Mouse (Mus musculus): ENCODE data around the gene Emc9. TPM values are rescaled to one million over a fixed set of nuclear protein-coding genes. Genes with fewer than 3 reads are reported as not detected.
A peak's percentile ranks its signal among the peaks of the same experiment; 100 is the strongest.

Gene Emc9
- polyA plus RNA-seq, 1 experiment = 23.0 TPM

DNA sequence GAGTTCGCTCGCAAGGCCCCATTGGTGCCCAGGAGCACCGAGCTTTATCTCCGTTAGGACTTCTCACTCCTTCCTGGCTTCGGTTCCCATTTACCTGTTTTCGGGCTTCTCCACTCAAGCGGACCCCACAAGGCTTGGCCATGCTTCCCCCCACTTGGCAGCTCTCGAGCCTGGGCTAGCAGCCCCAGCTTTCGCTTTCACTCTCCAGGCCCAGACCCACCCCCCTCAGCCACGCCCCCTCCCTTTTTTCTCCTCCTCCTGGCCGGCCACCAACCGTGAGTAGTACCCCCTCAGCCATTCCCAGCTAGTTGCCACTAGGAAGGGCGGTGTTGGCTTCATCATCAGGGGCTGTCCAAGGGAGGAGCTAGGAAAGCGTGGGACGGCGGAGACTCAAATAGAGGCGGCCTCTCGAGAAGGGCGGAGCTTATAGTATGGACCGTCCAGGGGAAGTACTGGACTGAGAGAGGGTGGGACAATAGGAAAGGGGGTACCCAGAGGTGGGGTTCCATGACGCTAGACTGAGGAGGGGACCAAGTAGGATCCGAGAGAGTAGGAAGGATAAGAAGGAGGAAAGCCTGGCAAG is 5.7 kb upstream of the Emc9 start, which contains the start of gene Psme2:
Psme2 (minus strand) TSS at position 366 of the 583 bp plus-strand sequence.
- Histone ChIP-seq H3K36me3 (ENCODE audit: control insufficient read depth, insufficient read depth, low read length) (peaks cover 35% of the 10 kb centered on the region), H3K4me3 (ENCODE audit: low read depth, low read length) (peak within 1 kb of the TSS; percentile 86), H3K27ac (ENCODE audit: insufficient read depth, low read depth, low read length) (peak within 1 kb of the TSS; percentile 99), H3K27me3 (ENCODE audit: control insufficient read depth, insufficient read depth, low read length) (no peaks in the 10 kb centered on the region), H3K4me1 (ENCODE audit: control insufficient read depth, insufficient read depth, insufficient read length, low read length) (peaks cover 7% of the 10 kb centered on the region)
- WGBS = under 1% methylated on average over 22 of the region's 22 CpGs
- peak; percentile 52; the same call in 1 of the 2 replicates for TF ChIP-seq POLR2A (IDR thresholded peaks at IDR 0.05; ENCODE audit: low read depth, low read length)
- TF ChIP-seq CTCF (IDR thresholded peaks at IDR 0.05; ENCODE audit: extremely low read depth, insufficient read length, insufficient replicate concordance, low read depth, low read length) = no peak

DNA sequence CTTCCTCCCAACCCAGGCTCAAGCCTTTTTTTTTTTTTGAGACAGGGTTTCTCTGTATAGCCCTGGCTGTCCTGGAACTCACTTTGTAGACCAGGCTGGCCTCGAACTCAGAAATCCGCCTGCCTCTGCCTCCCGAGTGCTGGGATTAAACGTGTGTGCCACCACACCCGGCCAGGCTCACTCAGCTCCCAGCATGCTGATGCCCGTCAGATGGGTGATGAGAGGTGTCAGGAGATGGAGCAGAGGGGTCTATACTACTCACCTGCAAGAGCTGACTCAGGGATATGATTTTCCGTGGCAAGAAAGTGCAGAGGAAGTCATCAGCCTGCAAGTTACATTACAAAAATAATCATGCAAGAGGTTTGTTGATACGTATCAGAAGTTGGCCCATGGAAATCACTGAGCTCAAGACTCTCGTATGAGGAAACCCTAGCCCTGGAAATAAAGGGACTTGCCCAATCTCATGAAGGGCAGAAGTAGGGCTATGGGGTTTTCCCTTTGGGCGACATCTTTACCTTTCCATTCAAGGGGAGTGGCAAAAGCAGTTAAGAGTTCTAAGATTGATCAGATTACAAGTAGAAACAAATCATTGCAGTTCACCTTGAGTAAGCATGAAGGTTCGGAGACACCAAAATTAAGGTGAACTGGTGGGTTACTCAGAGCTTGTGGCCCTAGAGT is 4.8 kb upstream of the Emc9 start:
- H3K27me3 ChIP-seq (ENCODE audit: control insufficient read depth, insufficient read depth, low read length) = no peaks in the 10 kb centered on the region
- peak overlapping the region; percentile 90 for H3K27ac ChIP-seq (ENCODE audit: insufficient read depth, low read depth, low read length)
- peak overlapping the region; percentile 86 for H3K4me3 ChIP-seq (ENCODE audit: low read depth, low read length)
- no peak for TF ChIP-seq CTCF (IDR thresholded peaks at IDR 0.05; ENCODE audit: extremely low read depth, insufficient read length, insufficient replicate concordance, low read depth, low read length)
- peaks cover 25% of the 10 kb centered on the region for H3K36me3 ChIP-seq (ENCODE audit: control insufficient read depth, insufficient read depth, low read length)
- peaks cover 7% of the 10 kb centered on the region for H3K4me1 ChIP-seq (ENCODE audit: control insufficient read depth, insufficient read depth, insufficient read length, low read length)
- WGBS = 39% methylated on average over 11 of the region's 11 CpGs

DNA sequence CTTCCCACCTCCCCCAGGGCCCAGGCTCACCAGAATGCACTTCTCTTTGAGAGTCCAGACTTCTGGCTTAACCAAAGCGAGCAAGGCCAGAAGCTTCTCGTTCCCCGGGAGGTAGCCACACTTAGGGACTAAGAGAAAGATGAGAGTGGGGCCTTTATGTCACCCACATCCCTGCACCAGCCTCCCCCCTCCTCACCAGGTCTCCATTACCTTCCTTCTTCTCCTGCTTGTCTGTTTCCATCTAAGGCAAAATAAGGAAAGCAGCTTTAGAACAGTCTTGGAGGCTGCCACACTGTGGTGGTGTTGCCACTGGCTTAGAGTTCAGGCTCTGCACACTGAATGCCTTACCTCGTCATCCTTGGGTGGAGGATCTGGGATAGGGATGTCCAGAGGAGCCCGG is 4.2 kb upstream of the Emc9 start:
- H3K36me3 ChIP-seq (ENCODE audit: control insufficient read depth, insufficient read depth, low read length) = peaks cover 21% of the 10 kb centered on the region
- H3K4me3 ChIP-seq (ENCODE audit: low read depth, low read length) = peak overlapping the region; percentile 48
- no peaks in the 10 kb centered on the region for H3K27me3 ChIP-seq (ENCODE audit: control insufficient read depth, insufficient read depth, low read length)
- peaks cover 6% of the 10 kb centered on the region for H3K4me1 ChIP-seq (ENCODE audit: control insufficient read depth, insufficient read depth, insufficient read length, low read length)
- 90% methylated on average over 5 of the region's 5 CpGs for WGBS
- H3K27ac ChIP-seq (ENCODE audit: insufficient read depth, low read depth, low read length) = no peak overlapping the region
- TF ChIP-seq POLR2A (IDR thresholded peaks at IDR 0.05; ENCODE audit: low read depth, low read length) = no peak
- TF ChIP-seq CTCF (IDR thresholded peaks at IDR 0.05; ENCODE audit: extremely low read depth, insufficient read length, insufficient replicate concordance, low read depth, low read length) = no peak

DNA sequence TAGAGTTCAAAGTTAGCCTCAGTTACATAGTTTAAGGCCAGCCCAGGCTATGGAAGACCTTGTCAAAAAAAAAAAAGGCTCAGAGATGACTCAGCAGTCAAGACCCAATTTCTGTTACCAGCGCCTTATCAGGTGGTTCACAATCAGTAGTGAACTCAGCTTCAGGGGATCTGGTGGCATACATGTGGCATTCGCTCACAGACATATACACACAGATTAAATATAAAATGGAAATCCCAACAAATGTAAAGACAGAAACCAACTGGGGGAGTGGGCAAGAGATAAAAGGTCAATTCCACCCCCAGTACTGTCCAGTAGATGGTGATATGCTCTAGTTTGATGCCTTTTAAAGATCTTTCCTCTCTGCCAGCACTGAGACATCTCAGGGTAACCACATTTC is 1.0 kb upstream of the Emc9 start:
- H3K27me3 ChIP-seq (ENCODE audit: control insufficient read depth, insufficient read depth, low read length) = no peaks in the 10 kb centered on the region
- peak overlapping the region; percentile 93 for H3K27ac ChIP-seq (ENCODE audit: insufficient read depth, low read depth, low read length)
- no peak overlapping the region for H3K4me3 ChIP-seq (ENCODE audit: low read depth, low read length)
- WGBS = 47% methylated on average over 2 of the region's 2 CpGs
- TF ChIP-seq POLR2A (IDR thresholded peaks at IDR 0.05; ENCODE audit: low read depth, low read length) = no peak
- no peak for TF ChIP-seq CTCF (IDR thresholded peaks at IDR 0.05; ENCODE audit: extremely low read depth, insufficient read length, insufficient replicate concordance, low read depth, low read length)
- peaks cover 3% of the 10 kb centered on the region; the same call in 1 of the 2 replicates for H3K4me1 ChIP-seq (ENCODE audit: control insufficient read depth, insufficient read depth, insufficient read length, low read length)
- peaks cover 29% of the 10 kb centered on the region for H3K36me3 ChIP-seq (ENCODE audit: control insufficient read depth, insufficient read depth, low read length)

DNA sequence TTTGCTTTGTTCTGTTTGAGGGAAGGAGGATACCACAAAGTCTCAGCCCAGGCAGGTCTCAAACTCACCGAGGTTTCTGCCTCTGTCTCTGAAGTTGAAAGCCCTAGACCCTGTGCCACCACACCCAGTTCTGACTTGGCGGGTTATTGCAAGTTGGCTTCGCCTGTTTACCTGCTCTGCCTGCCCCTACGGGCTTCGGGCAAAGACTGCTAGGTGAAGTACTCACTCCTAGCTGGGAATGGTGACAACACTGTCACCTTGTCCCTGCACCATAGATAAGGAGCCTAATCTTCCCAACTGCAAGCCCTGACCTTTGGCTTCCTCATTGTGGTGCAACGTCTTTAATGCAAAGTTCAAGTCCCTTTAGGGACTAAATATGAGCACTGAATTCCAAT is 461 bp upstream of the Emc9 start:
- H3K36me3 ChIP-seq (ENCODE audit: control insufficient read depth, insufficient read depth, low read length) = peaks cover 35% of the 10 kb centered on the region
- peak overlapping the region; percentile 93 for H3K27ac ChIP-seq (ENCODE audit: insufficient read depth, low read depth, low read length)
- H3K27me3 ChIP-seq (ENCODE audit: control insufficient read depth, insufficient read depth, low read length) = no peaks in the 10 kb centered on the region
- peaks cover 3% of the 10 kb centered on the region; the same call in 1 of the 2 replicates for H3K4me1 ChIP-seq (ENCODE audit: control insufficient read depth, insufficient read depth, insufficient read length, low read length)
- WGBS = 19% methylated on average over 6 of the region's 6 CpGs
- TF ChIP-seq CTCF (IDR thresholded peaks at IDR 0.05; ENCODE audit: extremely low read depth, insufficient read length, insufficient replicate concordance, low read depth, low read length) (no peak), POLR2A (IDR thresholded peaks at IDR 0.05; ENCODE audit: low read depth, low read length) (peak; percentile 29; the same call in 1 of the 2 replicates)
- peak overlapping the region; percentile 26; the same call in 1 of the 2 replicates for H3K4me3 ChIP-seq (ENCODE audit: low read depth, low read length)

DNA sequence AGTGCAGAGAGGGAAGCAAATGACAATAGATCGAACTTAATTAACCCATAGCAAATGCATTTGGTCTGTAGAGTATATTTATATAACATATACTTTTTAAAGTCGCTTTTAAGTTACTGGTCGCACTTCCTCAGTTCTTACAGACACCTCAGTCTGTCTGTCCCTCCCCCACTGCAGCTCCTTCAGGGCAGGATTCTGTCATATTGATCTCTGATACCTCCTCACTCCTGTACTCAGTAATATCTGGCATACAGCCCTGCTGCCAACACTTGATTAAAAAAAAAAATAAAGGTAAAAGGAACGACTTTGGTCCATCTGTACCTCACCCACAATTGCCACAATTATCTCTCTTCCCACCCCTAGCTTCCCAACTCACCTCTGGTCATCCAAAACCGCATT is 800 bp downstream of the Emc9 start:
- Histone ChIP-seq H3K4me3 (ENCODE audit: low read depth, low read length) (peak overlapping the region; percentile 70), H3K4me1 (ENCODE audit: control insufficient read depth, insufficient read depth, insufficient read length, low read length) (peaks cover under 1% of the 10 kb centered on the region; the same call in 1 of the 2 replicates), H3K36me3 (ENCODE audit: control insufficient read depth, insufficient read depth, low read length) (peaks cover 46% of the 10 kb centered on the region), H3K27me3 (ENCODE audit: control insufficient read depth, insufficient read depth, low read length) (no peaks in the 10 kb centered on the region), H3K27ac (ENCODE audit: insufficient read depth, low read depth, low read length) (no peak overlapping the region)
- WGBS = 37% methylated on average over 5 of the region's 5 CpGs
- no peak for TF ChIP-seq POLR2A (IDR thresholded peaks at IDR 0.05; ENCODE audit: low read depth, low read length)
- no peak for TF ChIP-seq CTCF (IDR thresholded peaks at IDR 0.05; ENCODE audit: extremely low read depth, insufficient read length, insufficient replicate concordance, low read depth, low read length)

DNA sequence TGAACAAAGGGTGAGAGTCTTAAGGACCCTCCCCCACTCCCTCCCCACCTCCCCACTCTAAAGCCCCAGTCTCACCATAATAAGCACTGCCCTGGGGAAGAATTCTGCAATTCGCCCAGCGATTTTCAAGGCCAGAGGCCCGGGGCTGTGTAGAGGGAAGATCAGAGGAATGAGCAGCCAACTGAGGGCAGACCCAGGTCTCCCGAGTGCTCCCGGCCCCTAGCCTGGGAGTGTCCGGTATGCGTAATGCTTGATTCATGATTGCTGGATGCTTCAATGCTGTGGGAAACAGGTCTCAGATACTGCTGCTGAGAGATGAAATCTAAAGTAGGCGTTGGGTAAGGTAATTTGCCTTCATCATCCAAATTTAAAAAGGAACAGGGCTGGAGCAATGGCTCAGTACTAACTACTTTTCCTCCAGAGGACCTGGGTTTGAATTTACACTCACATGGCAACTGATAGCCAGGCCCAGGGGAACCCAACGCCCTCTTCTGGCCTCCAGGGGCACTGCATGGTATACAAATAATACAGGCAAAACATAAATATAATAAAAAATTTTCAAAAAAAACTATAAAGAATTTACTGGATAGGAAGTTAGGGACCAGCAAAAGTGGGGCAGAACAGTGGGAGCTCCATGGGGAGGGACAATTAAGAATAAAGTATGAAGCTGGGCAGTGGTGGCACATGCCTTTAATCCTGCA is 3.0 kb downstream of the Emc9 start:
- 66% methylated on average over 9 of the region's 9 CpGs for WGBS

More for the DNA sequence above, 3.0 kb downstream of the Emc9 start:
- peaks cover 32% of the 10 kb centered on the region for H3K36me3 ChIP-seq (ENCODE audit: control insufficient read depth, insufficient read depth, low read length)
- H3K27me3 ChIP-seq (ENCODE audit: control insufficient read depth, insufficient read depth, low read length) = no peaks in the 10 kb centered on the region
- no peak overlapping the region for H3K4me3 ChIP-seq (ENCODE audit: low read depth, low read length)
- no peak overlapping the region for H3K27ac ChIP-seq (ENCODE audit: insufficient read depth, low read depth, low read length)
- no peaks in the 10 kb centered on the region; the same call in 1 of the 2 replicates for H3K4me1 ChIP-seq (ENCODE audit: control insufficient read depth, insufficient read depth, insufficient read length, low read length)
- TF ChIP-seq CTCF (IDR thresholded peaks at IDR 0.05; ENCODE audit: extremely low read depth, insufficient read length, insufficient replicate concordance, low read depth, low read length) (peak; percentile 72; the same call in 1 of the 2 replicates), POLR2A (IDR thresholded peaks at IDR 0.05; ENCODE audit: low read depth, low read length) (no peak)
